Mouse (Mus musculus): ENCODE measurements around the gene Fcgr4. TPM values are rescaled to one million over a fixed set of nuclear protein-coding genes. Genes with fewer than 3 reads are reported as not detected.
"Not testable (repeated sequence)": the region's sequence is repeated elsewhere in the genome, so short reads cannot be mapped to it uniquely, and the experiment has no call there.

Fcgr4 gene
- polyA plus RNA-seq, 1 experiment from 2014 or later = 1.5 TPM

DNA sequence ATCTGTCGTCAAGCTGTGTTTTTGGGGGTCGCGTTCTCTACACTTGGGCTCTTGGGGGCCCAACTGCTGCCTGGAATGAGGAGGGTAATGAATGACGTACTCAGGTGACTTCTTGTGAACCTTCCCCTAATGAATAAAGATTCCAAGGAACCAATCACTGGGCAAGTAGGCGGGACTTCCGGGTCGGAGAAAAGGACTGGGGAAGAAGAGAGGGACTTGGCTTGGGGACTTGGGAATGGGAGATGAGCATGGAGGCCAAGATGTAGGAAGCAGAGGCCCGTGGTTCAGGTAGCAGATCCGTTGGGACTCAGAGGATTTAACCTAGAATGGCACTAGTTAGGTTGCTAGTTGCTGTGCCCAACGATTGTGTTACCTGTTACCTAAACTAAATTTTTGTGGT lies 30.5 kb downstream of the Fcgr4 start:
- no peaks in the 10 kb centered on the region for H3K9me3 ChIP-seq (ENCODE audit: control insufficient read depth, low read length)
- no peak overlapping the region for H3K27ac ChIP-seq (ENCODE audit: low read depth, low read length)
- DNase-seq (ENCODE audit: low spot score) = no peak
- H3K4me3 ChIP-seq (ENCODE audit: low read depth, low read length) = no peak overlapping the region
- H3K27me3 ChIP-seq (replicated peaks; ENCODE audit: control insufficient read depth, insufficient read depth, low read length) = no peaks in the 10 kb centered on the region
- no peak for ATAC-seq (replicated peaks; ENCODE audit: low FRiP score)
- no peaks in the 10 kb centered on the region; the same call in 1 of the 2 replicates for H3K4me1 ChIP-seq (replicated peaks; ENCODE audit: control insufficient read depth, insufficient read depth, low read length)
- no peak overlapping the region for H3K4me2 ChIP-seq
- 70% methylated on average over 10 of the region's 10 CpGs for WGBS
- H3K36me3 ChIP-seq (ENCODE audit: control insufficient read depth, insufficient read depth, low read length) = no peaks in the 10 kb centered on the region
- no peak overlapping the region for H3K9ac ChIP-seq (ENCODE audit: low read depth, low read length)

GRCm38 (mm10) chr1:171050774-171051173 lies 32.1 kb downstream of the Fcgr4 start:
- WGBS = 54% methylated on average over 7 of the region's 7 CpGs
- Histone ChIP-seq H3K27ac (ENCODE audit: low read depth, low read length) (no peak overlapping the region), H3K9ac (ENCODE audit: low read depth, low read length) (no peak overlapping the region), H3K36me3 (ENCODE audit: control insufficient read depth, insufficient read depth, low read length) (no peaks in the 10 kb centered on the region), H3K27me3 (replicated peaks; ENCODE audit: control insufficient read depth, insufficient read depth, low read length) (no peaks in the 10 kb centered on the region), H3K4me1 (replicated peaks; ENCODE audit: control insufficient read depth, insufficient read depth, low read length) (no peaks in the 10 kb centered on the region), H3K9me3 (ENCODE audit: control insufficient read depth, low read length) (no peaks in the 10 kb centered on the region), H3K4me3 (ENCODE audit: low read depth, low read length) (no peak overlapping the region), H3K4me2 (no peak overlapping the region)
- DNase-seq (ENCODE audit: low spot score) = no peak
- ATAC-seq (replicated peaks; ENCODE audit: low FRiP score) = no peak

DNA sequence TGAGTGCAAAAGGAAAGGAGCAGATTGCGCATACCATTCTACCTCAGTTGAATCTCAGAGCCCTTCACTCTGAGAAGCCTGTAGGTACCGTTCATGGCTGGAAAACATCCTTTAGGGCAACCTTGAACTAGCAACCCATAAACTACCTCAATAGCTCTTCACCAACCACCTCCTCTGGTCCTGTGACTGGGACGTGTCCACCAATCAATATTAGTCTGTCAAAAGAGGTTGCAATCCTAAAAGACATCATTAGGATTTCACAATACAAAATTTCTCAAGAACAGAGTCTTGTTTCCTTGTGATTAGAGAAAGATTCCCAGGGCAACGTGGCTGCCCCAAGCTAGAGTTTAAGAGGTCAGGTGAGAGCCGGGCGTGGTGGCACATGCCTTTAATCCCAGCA lies 34.6 kb downstream of the Fcgr4 start:
- Histone ChIP-seq H3K36me3 (ENCODE audit: control insufficient read depth, insufficient read depth, low read length) (no peaks in the 10 kb centered on the region), H3K9ac (ENCODE audit: low read depth, low read length) (no peak overlapping the region), H3K4me3 (ENCODE audit: low read depth, low read length) (no peak overlapping the region), H3K9me3 (ENCODE audit: control insufficient read depth, low read length) (no peaks in the 10 kb centered on the region), H3K4me2 (no peak overlapping the region), H3K4me1 (replicated peaks; ENCODE audit: control insufficient read depth, insufficient read depth, low read length) (no peaks in the 10 kb centered on the region), H3K27ac (ENCODE audit: low read depth, low read length) (no peak overlapping the region), H3K27me3 (replicated peaks; ENCODE audit: control insufficient read depth, insufficient read depth, low read length) (no peaks in the 10 kb centered on the region)
- ATAC-seq (replicated peaks; ENCODE audit: low FRiP score) (no peak), DNase-seq (ENCODE audit: low spot score) (no peak)
- 78% methylated on average over 6 of the region's 6 CpGs for WGBS

- Histone ChIP-seq H3K9me3 (ENCODE audit: control insufficient read depth, low read length) (no peaks in the 10 kb centered on the region), H3K27me3 (replicated peaks; ENCODE audit: control insufficient read depth, insufficient read depth, low read length) (no peaks in the 10 kb centered on the region), H3K36me3 (ENCODE audit: control insufficient read depth, insufficient read depth, low read length) (no peaks in the 10 kb centered on the region), H3K4me1 (replicated peaks; ENCODE audit: control insufficient read depth, insufficient read depth, low read length) (peaks cover 5% of the 10 kb centered on the region), H3K4me3 (ENCODE audit: low read depth, low read length) (no peak overlapping the region), H3K9ac (ENCODE audit: low read depth, low read length) (no peak overlapping the region), H3K4me2 (no peak overlapping the region), H3K27ac (ENCODE audit: low read depth, low read length) (no peak overlapping the region)
- ATAC-seq (replicated peaks; ENCODE audit: low FRiP score) (no peak), DNase-seq (ENCODE audit: low spot score) (no peak)
- WGBS = 80% methylated on average over 5 of the region's 5 CpGs
Observed at GRCm38 (mm10) chr1:171057253-171057652, 38.5 kb downstream of the Fcgr4 start.

GRCm38 (mm10) chr1:171059203-171059602 lies 40.5 kb downstream of the Fcgr4 start:
- H3K27me3 ChIP-seq (replicated peaks; ENCODE audit: control insufficient read depth, insufficient read depth, low read length) = peaks cover 4% of the 10 kb centered on the region
- peak overlapping the region; percentile 8; the same call in 1 of the 2 replicates for H3K4me3 ChIP-seq (ENCODE audit: low read depth, low read length)
- no peak overlapping the region; the same call in 1 of the 2 replicates for H3K27ac ChIP-seq (ENCODE audit: low read depth, low read length)
- ATAC-seq (replicated peaks; ENCODE audit: low FRiP score) (no peak), DNase-seq (ENCODE audit: low spot score) (no peak)
- H3K4me1 ChIP-seq (replicated peaks; ENCODE audit: control insufficient read depth, insufficient read depth, low read length) = peaks cover 8% of the 10 kb centered on the region
- H3K9me3 ChIP-seq (ENCODE audit: control insufficient read depth, low read length) = no peaks in the 10 kb centered on the region
- no peak overlapping the region for H3K9ac ChIP-seq (ENCODE audit: low read depth, low read length)
- no peaks in the 10 kb centered on the region for H3K36me3 ChIP-seq (ENCODE audit: control insufficient read depth, insufficient read depth, low read length)
- WGBS = 40% methylated on average over 2 of the region's 2 CpGs
- no peak overlapping the region for H3K4me2 ChIP-seq

DNA sequence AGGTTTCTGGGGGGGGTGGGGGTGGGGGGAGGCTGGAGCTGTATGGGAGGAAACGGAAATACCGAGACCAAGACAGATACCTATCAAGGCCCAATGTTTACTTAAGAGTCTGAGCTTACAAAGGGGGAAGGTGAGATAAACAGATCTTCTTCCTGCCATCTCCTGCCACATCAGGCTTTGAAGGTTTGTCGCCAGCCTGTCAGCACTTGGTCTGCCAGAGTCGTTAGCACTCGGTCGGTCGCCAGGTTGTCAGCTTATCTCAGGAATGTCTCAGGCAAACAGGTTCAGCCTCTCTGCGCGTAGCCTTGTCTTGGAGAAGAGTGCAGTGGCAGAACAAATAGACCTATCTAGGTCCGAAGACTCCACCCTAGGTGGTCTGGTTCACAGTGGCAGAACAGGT lies 41.7 kb downstream of the Fcgr4 start:
- Histone ChIP-seq H3K27me3 (replicated peaks; ENCODE audit: control insufficient read depth, insufficient read depth, low read length) (peaks cover 7% of the 10 kb centered on the region), H3K4me3 (ENCODE audit: low read depth, low read length) (peak overlapping the region; percentile 18), H3K9me3 (ENCODE audit: control insufficient read depth, low read length) (no peaks in the 10 kb centered on the region), H3K4me2 (peak overlapping the region; percentile 44), H3K9ac (ENCODE audit: low read depth, low read length) (no peak overlapping the region; the same call in 1 of the 2 replicates), H3K36me3 (ENCODE audit: control insufficient read depth, insufficient read depth, low read length) (no peaks in the 10 kb centered on the region), H3K27ac (ENCODE audit: low read depth, low read length) (peak overlapping the region; percentile 50; the same call in 1 of the 2 replicates), H3K4me1 (replicated peaks; ENCODE audit: control insufficient read depth, insufficient read depth, low read length) (peaks cover 8% of the 10 kb centered on the region)
- WGBS = 5% methylated on average over 10 of the region's 10 CpGs
- DNase-seq (ENCODE audit: low spot score) (peak; percentile 51), ATAC-seq (replicated peaks; ENCODE audit: low FRiP score) (no peak)

GRCm38 (mm10) chr1:171061566-171061965 lies 42.8 kb downstream of the Fcgr4 start:
- peaks cover 11% of the 10 kb centered on the region for H3K27me3 ChIP-seq (replicated peaks; ENCODE audit: control insufficient read depth, insufficient read depth, low read length)
- H3K4me3 ChIP-seq (ENCODE audit: low read depth, low read length) = no peak overlapping the region
- H3K4me2 ChIP-seq = no peak overlapping the region
- WGBS = 73% methylated on average over 3 of the region's 3 CpGs
- H3K36me3 ChIP-seq (ENCODE audit: control insufficient read depth, insufficient read depth, low read length) = no peaks in the 10 kb centered on the region
- DNase-seq (ENCODE audit: low spot score) = no peak
- no peak overlapping the region for H3K27ac ChIP-seq (ENCODE audit: low read depth, low read length)
- H3K4me1 ChIP-seq (replicated peaks; ENCODE audit: control insufficient read depth, insufficient read depth, low read length) = peaks cover 8% of the 10 kb centered on the region
- no peaks in the 10 kb centered on the region for H3K9me3 ChIP-seq (ENCODE audit: control insufficient read depth, low read length)
- ATAC-seq (replicated peaks; ENCODE audit: low FRiP score) = no peak
- H3K9ac ChIP-seq (ENCODE audit: low read depth, low read length) = no peak overlapping the region

GRCm38 (mm10) chr1:171063569-171064490 lies 45.1 kb downstream of the Fcgr4 start:
- peak overlapping the region; percentile 30; the same call in 1 of the 2 replicates for H3K9ac ChIP-seq (ENCODE audit: low read depth, low read length)

More at GRCm38 (mm10) chr1:171063569-171064490, 45.1 kb downstream of the Fcgr4 start:
- WGBS = 8% methylated on average over 38 of the region's 61 CpGs
- H3K4me1 ChIP-seq (replicated peaks; ENCODE audit: control insufficient read depth, insufficient read depth, low read length); H3K27ac ChIP-seq (ENCODE audit: low read depth, low read length); H3K9me3 ChIP-seq (ENCODE audit: control insufficient read depth, low read length); H3K36me3 ChIP-seq (ENCODE audit: control insufficient read depth, insufficient read depth, low read length): not testable (repeated sequence)
- peak; percentile 78 for DNase-seq (ENCODE audit: low spot score)
- peak; percentile 82 for ATAC-seq (replicated peaks; ENCODE audit: low FRiP score)
- peak overlapping the region; percentile 50 for H3K4me3 ChIP-seq (ENCODE audit: low read depth, low read length)
- peak overlapping the region; percentile 63 for H3K4me2 ChIP-seq
- peaks cover 15% of the 10 kb centered on the region for H3K27me3 ChIP-seq (replicated peaks; ENCODE audit: control insufficient read depth, insufficient read depth, low read length)

Measured in liver, embryonic 11.5 days (tissue).